Mouse (Mus musculus): ENCODE measurements at regions not wholly inside any gene's neighbourhood (a gene's known extent, or its start where the extent isn't known, plus 50 kb on each side); places are given as distances from the start of the nearest gene placed in this dataset.

- no peak overlapping the region for H3K4me2 ChIP-seq (ENCODE audit: low read depth, low read length)
- no peaks in the 10 kb centered on the region for H3K36me3 ChIP-seq (replicated peaks; ENCODE audit: control insufficient read depth, insufficient read depth, low read length)
- ATAC-seq (ENCODE audit: insufficient read depth, low read depth) (peak; percentile 22; the same call in 1 of the 2 replicates), DNase-seq (ENCODE audit: low spot score) (no peak)
- no peak overlapping the region for H3K4me3 ChIP-seq (ENCODE audit: low read depth, low read length)
- no peaks in the 10 kb centered on the region for H3K27me3 ChIP-seq (ENCODE audit: control insufficient read depth, insufficient read depth, low read length)
- H3K9me3 ChIP-seq (replicated peaks; ENCODE audit: control insufficient read depth, low read length), result no peaks in the 10 kb centered on the region
- H3K9ac ChIP-seq (replicated peaks; ENCODE audit: low read depth, low read length), result no peak overlapping the region
- WGBS, result 72% methylated on average over 8 of the region's 8 CpGs
- peaks cover 5% of the 10 kb centered on the region; the same call in 1 of the 2 replicates for H3K4me1 ChIP-seq (ENCODE audit: control insufficient read depth, insufficient read depth)
- peak overlapping the region; percentile 6; the same call in 1 of the 2 replicates for H3K27ac ChIP-seq (ENCODE audit: low read depth)
- TF ChIP-seq EP300 (IDR thresholded peaks at IDR 0.05; ENCODE audit: low read depth), result no peak
- no peak for TF ChIP-seq CTCF (IDR thresholded peaks at IDR 0.05; ENCODE audit: low read depth)
Measured at GRCm38 (mm10) chr13:60078331-60079050, 98.7 kb downstream of the Gas1 start.

- Histone ChIP-seq H3K9ac (replicated peaks; ENCODE audit: low read depth, low read length) (no peak overlapping the region), H3K4me1 (ENCODE audit: control insufficient read depth, insufficient read depth) (peaks cover 5% of the 10 kb centered on the region; the same call in 1 of the 2 replicates), H3K4me2 (ENCODE audit: low read depth, low read length) (no peak overlapping the region), H3K27me3 (ENCODE audit: control insufficient read depth, insufficient read depth, low read length) (no peaks in the 10 kb centered on the region), H3K36me3 (replicated peaks; ENCODE audit: control insufficient read depth, insufficient read depth, low read length) (no peaks in the 10 kb centered on the region), H3K9me3 (replicated peaks; ENCODE audit: control insufficient read depth, low read length) (no peaks in the 10 kb centered on the region), H3K27ac (ENCODE audit: low read depth) (peak overlapping the region; percentile 53; the same call in 1 of the 2 replicates), H3K4me3 (ENCODE audit: low read depth, low read length) (no peak overlapping the region)
- DNase-seq (ENCODE audit: low spot score), result no peak
- TF ChIP-seq EP300 (IDR thresholded peaks at IDR 0.05; ENCODE audit: low read depth) (no peak), CTCF (IDR thresholded peaks at IDR 0.05; ENCODE audit: low read depth) (no peak)
- peak; percentile 37 for ATAC-seq (ENCODE audit: insufficient read depth, low read depth)
- WGBS, result 51% methylated on average over 6 of the region's 6 CpGs
Measured at GRCm38 (mm10) chr13:60076147-60076800, 100.9 kb downstream of the Gas1 start.

GRCm38 (mm10) chr13:60071595-60071994 is 105.6 kb downstream of the Gas1 start:
- Histone ChIP-seq H3K27ac (ENCODE audit: low read depth) (0 out of 2 replicates have a peak overlapping the region, but pooled peaks have one; percentile 5), H3K9me3 (replicated peaks; ENCODE audit: control insufficient read depth, low read length) (no peaks in the 10 kb centered on the region), H3K4me1 (ENCODE audit: control insufficient read depth, insufficient read depth) (peaks cover 15% of the 10 kb centered on the region; the same call in 1 of the 2 replicates), H3K4me3 (ENCODE audit: low read depth, low read length) (no peak overlapping the region), H3K27me3 (ENCODE audit: control insufficient read depth, insufficient read depth, low read length) (no peaks in the 10 kb centered on the region), H3K4me2 (ENCODE audit: low read depth, low read length) (no peak overlapping the region), H3K9ac (replicated peaks; ENCODE audit: low read depth, low read length) (no peak overlapping the region), H3K36me3 (replicated peaks; ENCODE audit: control insufficient read depth, insufficient read depth, low read length) (no peaks in the 10 kb centered on the region)
- TF ChIP-seq CTCF (IDR thresholded peaks at IDR 0.05; ENCODE audit: low read depth) (no peak), EP300 (IDR thresholded peaks at IDR 0.05; ENCODE audit: low read depth) (no peak)
- ATAC-seq (ENCODE audit: insufficient read depth, low read depth) (peak; percentile 37; the same call in 1 of the 2 replicates), DNase-seq (ENCODE audit: low spot score) (no peak)
- WGBS, result 68% methylated on average over 9 of the region's 9 CpGs

- 29% methylated on average over 9 of the region's 9 CpGs for WGBS
- ATAC-seq (ENCODE audit: insufficient read depth, low read depth) (no peak), DNase-seq (ENCODE audit: low spot score) (no peak)
- TF ChIP-seq CTCF (IDR thresholded peaks at IDR 0.05; ENCODE audit: low read depth) (no peak), EP300 (IDR thresholded peaks at IDR 0.05; ENCODE audit: low read depth) (no peak)
- H3K27me3 ChIP-seq (ENCODE audit: control insufficient read depth, insufficient read depth, low read length), result no peaks in the 10 kb centered on the region
- no peak overlapping the region for H3K27ac ChIP-seq (ENCODE audit: low read depth)
- 0 out of 2 replicates have a peak, but pooled peaks cover 10% of the 10 kb centered on the region for H3K4me1 ChIP-seq (ENCODE audit: control insufficient read depth, insufficient read depth)
- no peak overlapping the region for H3K4me2 ChIP-seq (ENCODE audit: low read depth, low read length)
- H3K36me3 ChIP-seq (replicated peaks; ENCODE audit: control insufficient read depth, insufficient read depth, low read length), result no peaks in the 10 kb centered on the region
- no peak overlapping the region for H3K4me3 ChIP-seq (ENCODE audit: low read depth, low read length)
- H3K9ac ChIP-seq (replicated peaks; ENCODE audit: low read depth, low read length), result no peak overlapping the region
- no peaks in the 10 kb centered on the region for H3K9me3 ChIP-seq (replicated peaks; ENCODE audit: control insufficient read depth, low read length)
Measured at GRCm38 (mm10) chr13:60069196-60069595, 108.0 kb downstream of the Gas1 start.

GRCm38 (mm10) chr13:60067325-60067724 is 109.8 kb downstream of the Gas1 start:
- H3K9me3 ChIP-seq (replicated peaks; ENCODE audit: control insufficient read depth, low read length), result no peaks in the 10 kb centered on the region
- DNase-seq (ENCODE audit: low spot score) (no peak), ATAC-seq (ENCODE audit: insufficient read depth, low read depth) (no peak)
- 0 out of 2 replicates have a peak, but pooled peaks cover 10% of the 10 kb centered on the region for H3K4me1 ChIP-seq (ENCODE audit: control insufficient read depth, insufficient read depth)
- WGBS, result 88% methylated on average over 9 of the region's 9 CpGs
- no peak overlapping the region for H3K27ac ChIP-seq (ENCODE audit: low read depth)
- H3K4me2 ChIP-seq (ENCODE audit: low read depth, low read length), result no peak overlapping the region
- no peak overlapping the region for H3K9ac ChIP-seq (replicated peaks; ENCODE audit: low read depth, low read length)
- H3K4me3 ChIP-seq (ENCODE audit: low read depth, low read length), result no peak overlapping the region
- no peaks in the 10 kb centered on the region for H3K36me3 ChIP-seq (replicated peaks; ENCODE audit: control insufficient read depth, insufficient read depth, low read length)
- no peaks in the 10 kb centered on the region for H3K27me3 ChIP-seq (ENCODE audit: control insufficient read depth, insufficient read depth, low read length)
- TF ChIP-seq CTCF (IDR thresholded peaks at IDR 0.05; ENCODE audit: low read depth), result no peak
- TF ChIP-seq EP300 (IDR thresholded peaks at IDR 0.05; ENCODE audit: low read depth), result no peak
